Mouse (Mus musculus) MEL (cell line): ENCODE results near the gene Nutf2. TPM values are rescaled to one million over a fixed set of nuclear protein-coding genes. Genes with fewer than 3 reads are reported as not detected.

ENCODE experiments used
- DNase-seq: peaks from one replicate; pipeline ENCODE4 v3.0.0; 2011; ENCODE audit warnings: low read depth, low spot score
- H3K27ac ChIP-seq: 2 replicates; pipeline ENCODE4 v1.5.1; 2012; ENCODE audit warnings: low read depth, mild to moderate bottlenecking, control low read depth, low read length, moderate library complexity; ENCODE audit not compliant: control insufficient read depth
- H3K27me3 ChIP-seq, 2 experiments: fragments of 150-350 bp in 1 of 2; sonication (generic) in 1 of 2; 2 replicates each; pipeline ENCODE4 v1.6.1; 2012; ENCODE audit warnings: low read length in 2 of 2, mild to moderate bottlenecking in 2 of 2, improper control_type of control experiment in 1 of 2, moderate library complexity in 1 of 2; ENCODE audit not compliant: insufficient read depth in 2 of 2, control insufficient read depth in 1 of 2
- H3K36me3 ChIP-seq, 2 experiments: 2 replicates each; pipeline ENCODE4 v1.6.1; 2012 to 2014; ENCODE audit warnings: low read length in 2 of 2, improper control_type of control experiment in 1 of 2, inconsistent platforms in 1 of 2, mild to moderate bottlenecking in 1 of 2; ENCODE audit not compliant: insufficient read depth in 2 of 2, control insufficient read depth in 1 of 2
- H3K4me1 ChIP-seq, 2 experiments: fragments of 150-350 bp in 1 of 2; sonication (generic) in 1 of 2; 2 replicates each; pipeline ENCODE4 v1.6.1; 2012; ENCODE audit warnings: low read length in 2 of 2, improper control_type of control experiment in 1 of 2, mild to moderate bottlenecking in 1 of 2; ENCODE audit not compliant: insufficient read depth in 2 of 2, control insufficient read depth in 1 of 2
- H3K4me3 ChIP-seq, 2 experiments: fragments of 150-350 bp in 1 of 2; sonication (generic) in 1 of 2; 2 replicates each; pipeline ENCODE4 v1.5.1; 2012; ENCODE audit warnings: low read depth in 2 of 2, low read length in 2 of 2, mild to moderate bottlenecking in 2 of 2, moderate library complexity in 2 of 2, control low read depth in 1 of 2, improper control_type of control experiment in 1 of 2; ENCODE audit not compliant: control insufficient read depth in 1 of 2, insufficient read depth in 1 of 2
- H3K79me2 ChIP-seq: 2 replicates; pipeline ENCODE4 v1.6.1; 2012; ENCODE audit warnings: mild to moderate bottlenecking, low read length, moderate library complexity; ENCODE audit not compliant: control insufficient read depth, poor library complexity, insufficient read depth
- H3K9ac ChIP-seq: 2 replicates; pipeline ENCODE4 v1.6.1; 2012; ENCODE audit warnings: low read depth, mild to moderate bottlenecking, control low read depth, low read length, moderate library complexity; ENCODE audit not compliant: control insufficient read depth, poor library complexity, severe bottlenecking
- H3K9me3 ChIP-seq: fragments of 150-350 bp; sonication (generic); replicated peaks from 2 replicates; pipeline ENCODE4 v1.6.1; 2012; ENCODE audit warnings: mild to moderate bottlenecking, low read length, improper control_type of control experiment, moderate library complexity; ENCODE audit not compliant: insufficient read depth
- BHLHE40 ChIP-seq: IDR thresholded peaks from 2 replicates; pipeline ENCODE4 v1.6.1; 2012; ENCODE audit warnings: low read depth, mild to moderate bottlenecking, inconsistent platforms, low read length, improper control_type of control experiment, borderline replicate concordance
- CHD1 ChIP-seq: IDR thresholded peaks from 2 replicates; pipeline ENCODE4 v1.6.1; 2012; ENCODE audit warnings: low read depth, mild to moderate bottlenecking, inconsistent platforms, low read length, improper control_type of control experiment
- CTCF ChIP-seq, 3 experiments: IDR thresholded peaks in 2 of 3; conservative IDR thresholded peaks in 1 of 3; 2 replicates each; pipeline ENCODE4 v1.5.1; 2011 to 2012; ENCODE audit warnings: low read length in 3 of 3, low read depth in 2 of 3, mild to moderate bottlenecking in 2 of 3, improper control_type of control experiment in 1 of 3, inconsistent platforms in 1 of 3, mixed read lengths in 1 of 3, moderate library complexity in 1 of 3; ENCODE audit not compliant: control insufficient read depth in 1 of 3, insufficient read depth in 1 of 3, poor library complexity in 1 of 3, severe bottlenecking in 1 of 3
- E2F4 ChIP-seq: IDR thresholded peaks from 2 replicates; pipeline ENCODE4 v1.6.1; 2011; ENCODE audit warnings: low read depth, low read length, improper control_type of control experiment, borderline replicate concordance
- ELF1 ChIP-seq: IDR thresholded peaks from 2 replicates; pipeline ENCODE4 v1.6.1; 2014; ENCODE audit warnings: low read depth, mild to moderate bottlenecking, inconsistent platforms, low read length, improper control_type of control experiment, moderate library complexity
- EP300 ChIP-seq, 2 experiments: IDR thresholded peaks; 2 replicates each; pipeline ENCODE4 v1.6.1; 2011; ENCODE audit warnings: improper control_type of control experiment in 2 of 2, low read length in 2 of 2, low read depth in 1 of 2, mild to moderate bottlenecking in 1 of 2
- GABPA ChIP-seq: IDR thresholded peaks from 2 replicates; pipeline ENCODE4 v1.6.1; 2012; ENCODE audit warnings: low read depth, mild to moderate bottlenecking, inconsistent platforms, low read length, improper control_type of control experiment, moderate library complexity
- GATA1 ChIP-seq: IDR thresholded peaks from 2 replicates; pipeline ENCODE4 v1.6.1; 2011; ENCODE audit warnings: low read depth, low read length, improper control_type of control experiment
- MAZ ChIP-seq: IDR thresholded peaks from 2 replicates; pipeline ENCODE4 v1.6.1; 2012; ENCODE audit warnings: low read depth, mild to moderate bottlenecking, inconsistent platforms, low read length, improper control_type of control experiment
- MEF2A ChIP-seq: IDR thresholded peaks from 2 replicates; pipeline ENCODE4 v1.6.1; 2014; ENCODE audit warnings: low read depth, mild to moderate bottlenecking, inconsistent platforms, low read length, improper control_type of control experiment; ENCODE audit not compliant: poor library complexity, insufficient replicate concordance, severe bottlenecking; ENCODE audit errors: extremely low read depth
- MYC ChIP-seq: IDR thresholded peaks from 2 replicates; pipeline ENCODE4 v1.6.1; 2011; ENCODE audit warnings: low read depth, mild to moderate bottlenecking, low read length, improper control_type of control experiment, moderate library complexity
- NELFE ChIP-seq: IDR thresholded peaks from 2 replicates; pipeline ENCODE4 v1.6.1; 2011; ENCODE audit warnings: low read depth, low read length, improper control_type of control experiment
- RAD21 ChIP-seq: IDR thresholded peaks from 2 replicates; pipeline ENCODE4 v1.6.1; 2011; ENCODE audit warnings: mild to moderate bottlenecking, low read depth, low read length, improper control_type of control experiment
- TAL1 ChIP-seq: IDR thresholded peaks from 2 replicates; pipeline ENCODE4 v1.6.1; 2012; ENCODE audit warnings: mild to moderate bottlenecking, inconsistent platforms, low read length, moderate library complexity, mixed read lengths
- TCF12 ChIP-seq: IDR thresholded peaks from 2 replicates; pipeline ENCODE4 v1.6.1; 2014; ENCODE audit warnings: low read depth, mild to moderate bottlenecking, inconsistent platforms, low read length, improper control_type of control experiment, moderate library complexity
- polyA plus RNA-seq, 2 experiments: library from polyadenylated mRNA; stranded (reverse) in 1 of 2; unstranded in 1 of 2; fragments of >175 nt in 1 of 2; fragments of >200 nt in 1 of 2; gene quantifications; 2 replicates each; pipeline versions ENCODE4 v1.2.1 to v1.2.4; 2012; ENCODE audit warnings: low replicate concordance in 2 of 2, low read depth in 1 of 2; ENCODE audit not compliant: insufficient read length in 2 of 2, insufficient read depth in 1 of 2, missing spikeins in 1 of 2
- total RNA-seq: library from RNA; depleted of rRNA; stranded (reverse); fragments of 300-350 nt; gene quantifications from 2 replicates; pipeline ENCODE4 v1.2.3, GENCODE M21; 2012

The Nutf2 gene
- total and polyA plus RNA-seq, 3 experiments: 28.0 to 167 TPM; not detected in 1

DNA sequence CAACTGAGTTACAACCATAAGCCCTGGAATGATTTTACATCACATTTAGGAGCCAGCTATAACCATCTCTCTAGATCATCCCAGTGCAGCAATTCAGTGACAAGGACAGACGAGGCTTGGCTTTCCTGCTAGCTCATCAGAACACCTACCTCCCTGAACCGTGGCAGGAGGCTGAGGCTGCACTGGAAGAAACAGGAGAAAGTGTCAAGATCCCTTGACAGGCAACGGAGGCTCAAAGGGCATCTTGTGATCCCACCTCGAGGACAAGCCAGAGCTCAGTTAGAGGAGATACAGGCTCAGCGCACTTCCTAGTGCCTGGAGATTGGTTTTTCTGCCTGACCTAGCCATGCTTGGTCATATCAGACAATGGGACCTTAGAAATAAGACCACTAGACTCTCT, 47.9 kb upstream of the Nutf2 start:
- H3K27ac ChIP-seq: no peak overlapping the region; the same call in 1 of the 2 replicates
- peaks cover 36 to 46% of the 10 kb centered on the region in 2 experiments for H3K4me1 ChIP-seq
- no peaks in the 10 kb centered on the region for H3K9me3 ChIP-seq
- DNase-seq: no peak
- H3K27me3 ChIP-seq: no peaks in the 10 kb centered on the region
- no peak for TF ChIP-seq EP300 (IDR thresholded peaks at IDR 0.05; ENCODE audit: low read depth in 1 of 2, low read length in 2 of 2)
- TF ChIP-seq MAZ: no peak
- no peak for TF ChIP-seq GABPA
- TF ChIP-seq NELFE: no peak
- no peak for TF ChIP-seq E2F4
- TF ChIP-seq BHLHE40: no peak
- no peak for TF ChIP-seq MEF2A
- TF ChIP-seq TAL1: no peak
- TF ChIP-seq CHD1: no peak
- H3K4me3 ChIP-seq: no peak overlapping the region
- H3K79me2 ChIP-seq: 0 out of 2 replicates have a peak, but pooled peaks cover 2% of the 10 kb centered on the region
- no peak overlapping the region for H3K9ac ChIP-seq
- peaks cover 1 to 53% of the 10 kb centered on the region in 2 experiments; a peak in 3 of 4 replicates for H3K36me3 ChIP-seq

GRCm38 (mm10) chr8:105813241-105813640, 47.1 kb upstream of the Nutf2 start:
- no peak for DNase-seq
- peaks cover 1 to 46% of the 10 kb centered on the region in 2 experiments; a peak in 3 of 4 replicates for H3K36me3 ChIP-seq
- no peak overlapping the region for H3K9ac ChIP-seq
- no peak overlapping the region for H3K4me3 ChIP-seq
- TF ChIP-seq ELF1: no peak
- no peak for TF ChIP-seq RAD21
- no peak for TF ChIP-seq MEF2A
- TF ChIP-seq CTCF (IDR thresholded peaks at IDR 0.05 in 2 of 3, conservative IDR thresholded peaks at IDR 0.05 in 1 of 3; ENCODE audit: control insufficient read depth in 1 of 3, insufficient read depth in 1 of 3, low read depth in 2 of 3, low read length in 3 of 3, poor library complexity in 1 of 3, severe bottlenecking in 1 of 3): no peak
- TF ChIP-seq BHLHE40: no peak
- TF ChIP-seq TCF12: no peak
- TF ChIP-seq GATA1: no peak
- TF ChIP-seq MYC: no peak
- peaks cover 34 to 40% of the 10 kb centered on the region in 2 experiments for H3K4me1 ChIP-seq
- no peak overlapping the region for H3K27ac ChIP-seq
- H3K79me2 ChIP-seq: 0 out of 2 replicates have a peak, but pooled peaks cover 2% of the 10 kb centered on the region
- no peaks in the 10 kb centered on the region for H3K27me3 ChIP-seq
- no peaks in the 10 kb centered on the region for H3K9me3 ChIP-seq
